Mouse (Mus musculus) c-Kit-positive CD71-positive TER-119-positive erythroid progenitor cells, embryonic 14.5 days (primary cell): Measurements from ENCODE around the gene Aifm3.

ENCODE experiments used
- DNase-seq: peaks from one replicate; pipeline ENCODE4 v3.0.0-alpha.2; 2013; ENCODE audit warnings: low spot score

Aifm3 gene

DNA sequence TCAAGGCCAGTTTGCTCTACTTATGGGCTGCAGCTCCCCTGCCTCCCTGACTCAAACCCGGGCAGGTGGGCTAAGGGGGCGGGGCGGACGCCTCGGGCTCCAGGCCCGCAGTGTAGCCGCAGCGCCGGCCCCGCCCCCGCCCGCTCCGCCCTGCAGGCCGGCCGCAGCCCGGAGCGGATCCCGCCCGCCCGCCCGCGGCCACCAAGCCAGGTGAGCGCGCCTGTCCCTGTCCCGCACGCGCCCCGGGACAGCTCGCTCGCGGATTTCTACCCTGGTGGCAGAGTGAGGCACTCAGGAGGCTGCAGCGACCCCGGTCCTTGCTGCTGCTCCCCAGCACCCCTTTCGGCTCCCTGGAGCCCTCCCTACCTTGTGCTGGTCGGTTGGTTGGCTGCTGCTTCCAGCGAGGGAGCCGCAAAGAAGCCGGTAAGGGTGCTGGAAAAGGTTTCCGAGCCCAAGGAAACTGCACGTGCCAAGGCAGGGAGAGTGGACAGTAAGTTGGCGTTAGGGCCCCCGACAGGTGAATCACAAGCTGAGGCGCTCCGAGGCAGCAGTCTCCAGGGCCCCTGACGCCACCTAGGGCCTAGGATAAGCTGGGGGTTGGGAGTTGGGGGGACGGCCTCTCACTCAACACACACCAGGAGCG is at the start of gene Aifm3:
Gene Aifm3, plus strand, starts transcription at position 143 of the 643 bp plus-strand sequence.
- no peak for DNase-seq

DNA sequence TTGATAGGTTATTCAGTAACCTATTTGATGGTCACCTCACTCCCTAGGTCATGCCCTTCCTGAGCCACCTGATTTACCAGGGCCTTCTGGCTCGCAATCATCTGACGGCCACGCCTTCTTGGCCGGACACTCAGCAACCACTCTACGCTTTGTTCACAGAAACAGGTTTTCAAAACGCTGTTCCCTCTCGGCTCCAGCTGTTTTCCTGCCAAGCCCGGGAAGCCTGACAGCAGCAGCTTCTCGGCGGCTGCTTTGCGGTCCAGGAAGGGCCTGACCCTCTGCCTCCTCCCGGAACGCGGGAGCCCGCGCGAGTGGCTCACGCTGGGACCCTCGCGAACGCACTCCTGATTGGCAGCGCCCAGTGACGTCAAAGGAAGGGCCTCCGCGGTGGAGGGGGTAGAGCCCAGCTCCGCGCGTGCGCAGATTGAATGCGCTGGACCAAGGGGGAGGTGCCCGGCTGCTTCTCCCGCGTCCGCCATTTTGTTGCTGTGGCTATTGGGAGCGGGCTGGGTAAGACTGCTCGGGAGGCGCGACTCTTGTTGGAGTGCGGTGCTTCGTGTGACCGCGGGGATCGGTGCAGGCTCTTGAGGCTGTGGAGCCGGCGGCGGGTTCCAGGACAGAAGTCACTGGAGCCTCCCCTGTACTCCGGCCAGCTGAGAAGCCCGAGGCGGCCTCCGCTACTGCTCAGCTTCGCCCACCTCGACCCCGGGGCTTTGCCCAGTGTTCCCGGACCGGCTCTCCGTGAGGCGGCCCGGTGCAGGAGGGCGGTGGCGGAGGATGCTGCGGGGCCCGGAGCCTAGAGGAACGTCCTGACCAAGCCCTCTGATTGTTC is 37.7 kb upstream of the Aifm3 start, which contains the start of gene Crkl:
Gene Crkl, plus strand, starts transcription at position 447 of the 832 bp plus-strand sequence.
- DNase-seq, result peak; percentile 97

DNA sequence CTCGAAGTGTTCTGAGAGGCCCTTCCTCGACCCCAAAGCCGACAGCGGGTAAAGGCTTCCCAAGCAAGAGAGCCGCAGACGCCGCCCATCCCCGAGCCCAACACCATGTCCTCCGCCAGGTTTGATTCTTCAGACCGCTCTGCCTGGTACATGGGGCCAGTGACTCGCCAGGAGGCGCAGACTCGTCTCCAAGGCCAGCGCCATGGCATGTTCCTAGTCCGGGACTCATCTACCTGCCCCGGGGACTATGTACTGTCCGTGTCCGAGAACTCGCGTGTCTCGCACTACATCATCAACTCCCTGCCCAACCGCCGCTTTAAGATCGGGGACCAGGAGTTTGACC is 37.1 kb upstream of the Aifm3 start:
- DNase-seq, result peak; percentile 51

DNA sequence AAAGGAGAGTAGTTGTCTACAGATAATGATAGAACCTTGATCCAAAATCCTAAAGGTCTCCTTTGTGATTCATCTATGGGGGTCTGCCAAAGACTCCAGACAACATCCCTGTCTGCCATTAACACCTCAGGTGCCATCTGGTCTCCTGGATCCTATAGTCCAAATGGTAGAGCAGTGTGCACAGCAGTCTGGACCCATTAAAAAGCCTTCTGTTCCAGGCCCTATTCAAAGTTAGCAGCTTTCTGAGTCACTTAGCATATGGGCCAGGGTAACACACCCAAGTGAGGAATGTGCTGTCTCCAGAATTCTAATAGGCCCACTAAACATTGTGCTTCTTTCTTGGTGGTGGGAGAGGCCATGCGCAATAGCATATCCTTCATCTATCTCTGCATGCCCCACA is 32.5 kb upstream of the Aifm3 start:
- DNase-seq, result no peak

DNA sequence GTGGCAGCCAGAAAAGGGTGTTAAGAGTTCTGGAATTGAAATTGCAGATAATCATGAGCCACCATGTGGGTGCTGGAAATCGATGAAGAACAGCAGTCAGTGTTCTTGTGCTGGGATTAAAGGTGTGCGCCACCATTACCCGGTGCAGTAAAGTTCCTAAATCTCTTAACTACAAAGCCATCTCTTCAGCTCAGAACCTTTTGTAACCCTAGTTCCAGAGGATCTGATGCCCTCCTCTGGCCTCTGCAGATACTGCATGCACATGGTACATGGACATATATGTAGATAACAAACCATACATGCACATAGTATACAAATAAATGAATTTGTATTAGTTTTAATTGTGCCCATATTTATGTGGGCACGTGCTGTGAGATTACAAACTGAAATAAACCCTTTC is 29.2 kb upstream of the Aifm3 start:
- peak; percentile 51 for DNase-seq

DNA sequence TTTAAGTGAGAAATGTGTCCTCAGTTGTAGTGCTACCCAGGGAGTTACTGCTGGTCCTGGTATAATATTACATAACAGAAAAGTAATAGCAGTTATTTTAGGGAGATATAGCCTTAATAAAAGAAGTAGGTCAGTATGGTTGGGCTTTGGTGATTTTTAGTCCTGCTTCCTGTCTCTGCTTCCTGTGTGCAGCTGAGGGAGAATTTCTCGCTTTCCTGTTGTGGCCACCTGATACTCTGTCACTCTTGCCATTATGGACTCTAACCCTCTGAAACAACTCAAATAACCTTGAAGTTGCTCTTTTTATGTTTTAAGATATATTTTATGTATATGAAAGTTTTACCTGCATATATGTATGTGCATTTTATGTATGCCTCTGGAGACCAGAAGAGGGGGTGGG is 27.8 kb upstream of the Aifm3 start:
- DNase-seq, result no peak

DNA sequence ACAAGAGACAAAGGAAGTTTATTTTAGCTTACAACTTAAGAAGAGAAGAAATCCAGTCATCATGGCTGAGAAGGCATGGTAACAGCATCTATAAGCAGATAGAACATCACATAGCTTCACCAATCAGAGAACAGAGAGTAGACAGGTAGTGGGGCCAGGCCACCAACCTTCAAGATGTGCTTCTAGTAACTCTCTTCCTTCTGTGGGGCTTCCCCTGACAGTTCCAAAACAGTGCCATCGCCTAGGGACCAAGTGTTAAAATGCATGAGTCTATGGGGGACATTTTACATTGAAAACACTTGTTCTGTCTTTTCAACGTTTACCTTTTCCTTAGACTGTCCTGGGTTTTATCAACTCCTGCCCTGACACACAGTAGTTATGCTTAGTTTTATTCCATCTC is 26.2 kb upstream of the Aifm3 start:
- no peak for DNase-seq

DNA sequence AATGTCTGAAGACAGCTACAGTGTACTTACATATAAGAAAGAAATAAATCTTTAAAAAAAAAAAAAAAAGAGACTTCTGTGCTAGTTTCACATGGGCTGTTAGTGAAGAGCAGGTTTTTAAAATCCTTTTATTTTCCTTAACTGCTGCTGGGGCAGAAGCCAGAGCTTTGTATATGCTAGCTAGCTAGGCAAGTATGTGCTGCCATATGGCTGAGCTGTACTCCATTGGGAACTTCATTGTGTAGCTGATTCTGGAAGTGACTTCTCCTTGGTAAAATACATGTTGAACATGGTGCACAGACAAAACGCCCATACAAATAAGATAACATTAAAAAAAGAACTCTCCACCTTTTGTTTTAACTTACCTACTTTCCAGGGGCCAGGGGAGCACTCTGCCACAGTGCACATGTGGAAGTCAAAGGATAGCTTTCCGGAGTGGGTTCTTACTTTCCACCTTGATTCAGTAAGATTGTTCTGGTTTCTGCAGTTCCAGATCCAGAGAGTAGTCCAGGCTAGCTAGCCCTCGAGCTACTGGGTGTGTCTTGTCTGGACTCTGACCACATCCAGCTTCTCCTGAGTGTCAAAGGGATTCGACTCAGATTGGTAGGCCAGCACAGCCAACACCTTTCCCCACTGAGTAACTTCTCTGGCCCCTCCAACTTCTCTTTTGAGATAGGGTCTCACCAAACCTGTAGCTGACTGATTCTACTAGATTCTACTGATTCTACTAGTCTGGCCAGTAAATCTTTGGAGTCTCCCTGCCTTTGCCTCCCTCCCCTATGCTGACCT is 22.3 kb upstream of the Aifm3 start:
- no peak for DNase-seq

DNA sequence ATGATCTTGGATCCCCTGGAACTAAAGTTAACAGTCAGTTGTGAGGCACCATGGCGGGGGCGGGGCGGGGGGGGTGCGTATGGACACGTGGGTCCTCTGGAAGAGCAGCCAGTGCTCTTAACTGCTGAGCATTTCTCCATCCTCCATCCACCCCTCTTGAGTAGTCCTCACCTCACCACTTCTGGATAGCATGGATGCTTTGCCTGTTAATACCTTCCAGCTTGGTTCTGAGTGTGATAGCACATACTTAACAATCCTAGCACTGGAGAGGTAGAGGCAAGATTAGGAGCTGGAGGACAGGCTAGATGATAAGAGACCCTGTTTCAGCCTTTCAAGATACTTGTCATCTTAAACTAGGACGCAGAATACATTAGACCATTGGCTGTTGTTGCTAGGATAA is 16.9 kb upstream of the Aifm3 start:
- DNase-seq, result no peak

DNA sequence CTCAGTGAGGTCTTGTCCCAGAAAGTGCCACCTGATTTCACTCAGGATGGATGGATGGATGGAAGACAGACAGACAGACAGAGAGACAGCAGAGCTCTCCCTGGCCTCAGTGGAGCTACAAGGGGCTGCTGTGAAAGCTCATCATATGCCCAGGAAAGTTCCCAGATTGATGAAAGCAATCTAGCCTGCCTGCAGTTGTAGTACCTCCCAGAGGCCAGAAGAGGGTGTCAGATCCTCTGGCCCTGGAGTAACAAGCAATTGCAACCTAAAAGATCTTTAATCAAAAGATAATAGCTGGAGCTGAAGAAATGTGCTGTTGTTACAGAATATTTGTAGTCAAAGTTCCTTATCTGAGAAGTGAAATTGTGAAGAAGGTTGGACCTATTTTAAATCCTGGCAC is 15.3 kb upstream of the Aifm3 start:
- no peak for DNase-seq

DNA sequence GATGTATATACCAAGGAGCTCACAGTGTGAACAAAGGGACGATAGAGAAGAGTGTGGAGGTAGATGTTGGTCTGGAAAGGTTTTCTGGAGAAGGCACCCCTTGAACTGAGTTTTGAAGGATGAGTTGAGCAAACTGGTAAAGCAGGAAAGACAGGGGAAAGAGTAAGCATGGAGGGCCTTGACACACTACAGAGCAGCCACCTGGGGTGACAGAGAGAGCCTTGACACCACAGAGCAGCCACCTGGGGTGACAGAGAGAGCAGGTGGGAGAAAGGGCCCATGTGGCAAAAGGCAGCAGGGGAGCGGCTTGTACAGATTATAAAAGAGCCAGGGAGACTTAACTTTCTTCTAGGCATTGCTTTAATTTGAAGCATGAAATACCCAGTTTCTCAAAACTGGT is 14.7 kb upstream of the Aifm3 start:
- no peak for DNase-seq

DNA sequence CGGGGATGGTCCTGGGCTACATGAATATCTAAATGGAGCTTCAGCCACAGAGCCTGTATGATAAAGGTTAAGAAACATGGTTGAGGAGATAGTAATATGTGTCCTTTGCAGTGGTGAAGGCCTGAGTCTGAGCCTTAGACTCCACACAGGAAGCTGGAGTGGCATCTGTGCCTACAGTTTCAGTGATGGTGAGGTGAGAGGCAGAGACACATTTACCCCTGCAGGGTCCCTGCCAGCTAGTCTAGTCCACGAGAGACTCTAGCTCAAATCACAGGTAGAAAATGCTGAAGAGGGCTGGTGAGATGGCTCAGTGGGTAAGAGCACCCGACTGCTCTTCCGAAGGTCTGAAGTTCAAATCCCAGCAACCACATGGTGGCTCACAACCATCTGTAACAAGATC is 14.1 kb upstream of the Aifm3 start:
- DNase-seq, result no peak

DNA sequence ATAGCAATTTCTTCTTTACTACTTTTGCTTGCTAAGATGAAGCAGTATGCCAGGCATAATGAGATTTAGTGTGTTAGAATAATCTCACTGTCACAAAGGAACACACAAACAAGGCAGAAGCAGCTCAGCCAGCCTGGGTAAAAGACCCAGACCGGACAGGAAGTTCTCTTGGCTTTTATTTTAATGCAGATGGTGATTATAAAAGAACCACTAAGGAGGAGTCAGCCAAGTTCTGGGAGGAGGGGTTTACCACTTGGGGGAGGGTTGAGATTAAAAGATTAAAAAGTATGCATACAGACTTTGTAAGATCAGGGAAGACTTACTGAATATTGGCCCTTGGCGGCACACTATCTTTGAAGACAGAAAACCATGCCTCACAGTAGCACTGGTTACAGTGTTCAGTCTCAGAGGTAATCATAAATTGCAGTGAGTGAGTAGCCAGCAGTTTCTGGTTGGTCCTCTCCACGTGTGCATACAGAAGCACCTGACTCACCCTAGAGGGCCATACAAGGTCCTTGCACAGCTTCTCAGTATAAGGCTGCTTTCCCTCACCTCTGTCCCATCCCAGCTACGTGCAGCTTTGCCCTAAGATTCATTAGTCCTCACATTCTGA is 11.0 kb upstream of the Aifm3 start:
- no peak for DNase-seq

DNA sequence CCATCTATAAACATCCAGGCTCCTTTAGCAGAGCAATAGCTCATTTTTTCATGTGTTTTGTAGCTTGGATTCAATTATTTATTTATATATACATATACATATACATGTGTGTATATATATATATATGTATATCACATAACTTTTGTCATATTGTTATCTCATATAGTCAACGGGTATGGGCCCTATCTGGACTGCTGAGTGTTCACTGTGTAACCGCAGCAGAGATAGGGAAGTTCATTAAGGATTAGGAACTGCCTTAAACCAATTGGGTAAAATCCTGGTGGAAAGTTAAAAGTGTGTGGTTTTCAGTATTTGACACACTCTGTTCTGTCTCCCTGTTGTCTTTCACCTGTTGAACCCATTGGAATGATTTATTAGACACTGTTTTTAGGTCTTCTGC is 7.9 kb upstream of the Aifm3 start:
- DNase-seq, result no peak

DNA sequence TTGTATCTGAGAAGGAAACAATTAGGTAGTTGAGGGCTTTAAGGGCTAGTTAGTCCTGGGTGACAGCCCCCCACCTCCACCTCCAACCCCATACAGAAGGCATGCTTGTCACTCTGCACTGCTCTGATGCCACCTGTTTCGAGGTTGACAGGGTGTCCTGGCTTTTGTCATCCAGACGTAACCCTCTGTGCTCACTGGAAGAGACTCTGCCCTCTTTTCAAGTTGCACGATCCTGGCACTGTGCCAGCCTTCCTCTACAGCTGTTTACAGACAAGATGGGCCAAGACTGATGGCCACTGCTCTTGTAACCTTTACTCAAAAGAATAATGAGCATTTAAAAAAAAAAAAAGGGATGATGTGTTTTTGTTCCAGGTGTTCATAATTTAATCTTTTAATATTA is 2.9 kb upstream of the Aifm3 start:
- no peak for DNase-seq

DNA sequence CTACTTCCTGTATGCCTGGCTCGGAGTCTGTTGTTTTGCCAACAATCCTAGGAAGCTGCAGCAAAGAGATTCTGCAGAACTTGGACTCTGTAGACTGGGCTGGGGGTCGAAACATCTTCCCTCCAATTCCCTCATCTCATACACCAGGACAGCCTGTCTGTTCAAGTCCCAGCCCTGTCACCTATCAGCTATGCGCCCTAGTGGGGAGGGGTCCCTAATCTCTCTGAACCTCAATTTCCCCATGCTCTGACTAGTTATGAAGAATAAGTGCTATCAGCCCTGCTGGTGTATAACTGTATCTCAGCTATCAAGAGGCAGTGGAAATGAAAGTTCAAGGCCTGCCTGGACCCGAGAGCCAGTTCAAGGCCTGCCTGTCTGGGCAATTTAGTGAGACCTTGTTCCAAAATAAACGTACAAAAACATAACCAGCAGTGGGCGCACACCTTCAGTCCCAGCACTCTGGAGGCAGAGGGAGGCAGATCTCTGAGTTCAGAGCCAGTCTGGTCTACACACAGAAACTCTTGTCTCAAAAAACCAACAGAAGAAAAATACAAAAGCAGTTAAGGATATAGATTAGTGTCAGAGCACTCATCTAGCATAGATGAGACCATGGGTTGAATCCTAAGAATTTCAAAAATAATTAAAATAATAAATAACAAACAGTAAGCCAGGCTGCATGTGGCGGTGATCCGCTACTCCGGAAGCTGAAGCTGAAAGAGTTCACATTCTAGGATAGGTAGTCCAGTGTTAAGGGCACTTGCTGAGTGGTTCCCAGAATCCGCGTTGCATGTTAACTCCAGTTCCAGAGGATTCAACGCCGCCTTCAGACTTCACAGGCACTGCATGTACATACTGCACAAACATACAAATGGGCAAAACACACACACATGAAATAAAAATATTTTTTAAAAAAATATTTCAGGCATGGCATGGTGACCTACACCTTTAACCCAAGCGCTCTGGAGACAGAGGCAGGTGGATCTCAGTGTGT is 638 bp upstream of the Aifm3 start:
- DNase-seq, result peak; percentile 19

DNA sequence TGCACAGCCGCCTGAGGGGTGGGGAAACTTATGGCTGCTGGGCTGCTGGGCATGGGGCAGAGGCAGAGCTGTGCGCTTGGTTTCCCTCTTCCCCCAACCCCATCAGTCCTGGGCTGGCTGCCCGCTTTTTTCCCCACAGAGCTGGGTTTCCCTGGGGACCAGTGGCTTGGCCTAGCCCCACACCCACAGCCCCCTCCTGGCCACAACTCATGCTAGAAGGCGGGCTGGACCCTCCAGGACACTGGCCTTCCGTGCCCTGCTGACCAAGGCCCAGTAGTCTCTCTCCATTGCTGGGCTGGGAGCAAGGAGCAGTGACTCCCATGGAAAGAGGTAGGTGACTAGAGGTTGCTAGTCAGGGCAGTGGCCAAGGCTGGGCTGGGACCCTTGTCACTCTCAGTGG is 1.7 kb downstream of the Aifm3 start:
- no peak for DNase-seq

DNA sequence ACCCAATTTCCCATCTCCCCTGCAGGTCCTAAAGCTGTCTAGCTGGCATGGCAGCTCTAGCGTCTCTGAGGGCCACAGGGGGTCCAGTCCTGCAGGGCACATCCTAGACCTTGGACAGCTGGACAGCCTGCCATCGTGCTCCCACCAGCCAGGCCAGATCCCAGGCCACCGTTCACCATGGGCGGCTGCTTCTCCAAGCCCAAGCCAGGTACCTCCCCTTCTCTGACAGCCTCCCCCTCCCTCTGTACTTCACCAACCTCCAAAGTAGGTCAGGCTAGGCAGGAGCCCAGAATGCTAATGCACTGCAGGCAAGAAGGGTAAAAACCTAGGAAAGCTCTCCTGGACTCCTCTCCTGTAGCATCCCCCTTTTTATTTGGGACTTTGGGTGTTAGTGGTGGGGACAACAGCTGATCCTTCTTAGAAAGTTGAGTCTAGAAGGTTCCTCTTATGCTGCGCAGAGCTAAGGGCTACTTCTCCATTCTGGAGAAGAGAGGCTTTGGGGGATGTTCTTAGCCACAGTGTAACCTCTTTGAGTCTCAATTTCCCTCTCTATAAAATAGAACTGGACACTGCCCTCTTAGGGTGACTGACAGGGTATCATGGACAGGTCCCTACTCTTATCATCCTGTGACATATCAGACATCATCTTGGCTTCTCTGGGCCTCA is 2.6 kb downstream of the Aifm3 start:
- DNase-seq, result no peak

DNA sequence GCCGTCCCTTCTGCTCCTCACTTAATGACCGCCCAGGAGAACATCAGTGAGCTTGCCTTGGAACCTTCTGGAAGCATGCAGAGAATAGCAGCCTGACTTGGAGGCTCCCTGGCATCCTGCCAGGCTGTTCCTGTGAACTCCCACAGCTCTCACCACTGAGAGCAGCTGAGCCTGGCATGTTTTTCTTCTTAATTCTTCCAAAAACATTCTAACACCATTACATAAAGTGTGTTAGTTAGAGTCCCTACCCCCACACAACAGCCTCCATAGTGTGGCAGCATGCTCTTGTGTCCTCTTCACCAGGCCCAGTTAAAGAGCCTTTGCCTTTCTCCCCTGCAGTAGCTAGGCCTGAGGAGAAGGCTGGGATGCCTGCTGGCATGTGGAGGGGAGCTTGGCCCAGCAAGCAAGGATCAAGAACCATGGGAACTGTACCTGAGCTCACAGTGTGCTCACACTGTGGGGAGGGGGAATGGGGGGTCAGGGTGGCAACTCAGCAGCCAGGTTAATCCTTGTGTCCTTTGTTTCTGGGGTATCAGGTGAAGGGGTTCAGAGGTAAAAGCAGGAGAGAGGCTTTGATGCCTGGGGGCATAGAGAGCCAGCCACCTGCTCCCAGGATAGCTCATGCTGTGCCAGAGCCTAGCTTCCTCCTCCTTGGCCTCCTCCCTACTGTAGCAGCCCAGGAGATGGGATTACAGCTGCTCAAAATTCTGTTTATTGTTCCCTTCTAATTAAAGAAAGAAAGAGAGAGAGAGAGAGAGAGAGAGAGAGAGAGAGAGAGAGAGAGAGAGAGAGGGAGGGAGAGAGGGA is 7.3 kb downstream of the Aifm3 start:
- no peak for DNase-seq
